Mouse (Mus musculus): ENCODE data around the gene Igfbp7.
A peak's percentile ranks its signal among the peaks of the same experiment; 100 is the strongest.
"Not testable (repeated sequence)": the region's sequence is repeated elsewhere in the genome, so short reads cannot be mapped to it uniquely, and the experiment has no call there.

The Igfbp7 gene

GRCm38 (mm10) chr5:77407341-77408298 lies at the start of gene Igfbp7:
Igfbp7 (minus strand) TSS chr5:77408041.
- DNase-seq (ENCODE audit: low spot score), result peak; percentile 80

GRCm38 (mm10) chr5:77452103-77452502 lies 44.3 kb upstream of the Igfbp7 start:
- no peak for DNase-seq (ENCODE audit: low spot score)

- no peak for DNase-seq (ENCODE audit: low spot score)
These were observed 41.7 kb upstream of the Igfbp7 start for GRCm38 (mm10) chr5:77449531-77449930.

GRCm38 (mm10) chr5:77445431-77445830 lies 37.6 kb upstream of the Igfbp7 start:
- no peak for DNase-seq (ENCODE audit: low spot score)

- no peak for DNase-seq (ENCODE audit: low spot score)
These were observed 36.2 kb upstream of the Igfbp7 start for GRCm38 (mm10) chr5:77443889-77444573.

GRCm38 (mm10) chr5:77442856-77443623 lies 35.2 kb upstream of the Igfbp7 start:
- no peak for DNase-seq (ENCODE audit: low spot score)

- DNase-seq (ENCODE audit: low spot score), result no peak
These were observed 28.5 kb upstream of the Igfbp7 start for GRCm38 (mm10) chr5:77436308-77436707.

GRCm38 (mm10) chr5:77434060-77434459 lies 26.2 kb upstream of the Igfbp7 start:
- no peak for DNase-seq (ENCODE audit: low spot score)

GRCm38 (mm10) chr5:77433561-77433960 lies 25.7 kb upstream of the Igfbp7 start:
- DNase-seq (ENCODE audit: low spot score), result no peak

GRCm38 (mm10) chr5:77433119-77433518 lies 25.3 kb upstream of the Igfbp7 start:
- no peak for DNase-seq (ENCODE audit: low spot score)

- no peak for DNase-seq (ENCODE audit: low spot score)
These were observed 24.6 kb upstream of the Igfbp7 start for GRCm38 (mm10) chr5:77432446-77432845.

- DNase-seq (ENCODE audit: low spot score), result no peak
These were observed 23.2 kb upstream of the Igfbp7 start for GRCm38 (mm10) chr5:77431068-77431467.

- DNase-seq (ENCODE audit: low spot score), result no peak
These were observed 22.6 kb upstream of the Igfbp7 start for GRCm38 (mm10) chr5:77430471-77430870.

- DNase-seq (ENCODE audit: low spot score), result no peak
These were observed 22.2 kb upstream of the Igfbp7 start for GRCm38 (mm10) chr5:77430049-77430448.

- no peak for DNase-seq (ENCODE audit: low spot score)
These were observed 20.7 kb upstream of the Igfbp7 start for GRCm38 (mm10) chr5:77428526-77428925.

GRCm38 (mm10) chr5:77427986-77428385 lies 20.1 kb upstream of the Igfbp7 start:
- no peak for DNase-seq (ENCODE audit: low spot score)

GRCm38 (mm10) chr5:77425721-77426500 lies 18.1 kb upstream of the Igfbp7 start:
- DNase-seq (ENCODE audit: low spot score), result no peak

- DNase-seq (ENCODE audit: low spot score), result not testable (repeated sequence)
These were observed 11.7 kb upstream of the Igfbp7 start for GRCm38 (mm10) chr5:77419537-77419936.

- no peak for DNase-seq (ENCODE audit: low spot score)
These were observed 8.2 kb upstream of the Igfbp7 start for GRCm38 (mm10) chr5:77416058-77416457.

GRCm38 (mm10) chr5:77408530-77408929 lies 689 bp upstream of the Igfbp7 start:
- no peak for DNase-seq (ENCODE audit: low spot score)

- DNase-seq (ENCODE audit: low spot score), result no peak
These were observed 1.4 kb downstream of the Igfbp7 start for GRCm38 (mm10) chr5:77406371-77406871.

All from retina, embryonic 14.5 days (tissue).